Comparison of ENCODE assay signal across 10 mouse cellular contexts in genomic region chr14:40927041-40927440, GRCm38 (mm10). TPM values are rescaled to one million over a fixed set of nuclear protein-coding genes. Genes with fewer than 3 reads are reported as not detected.
DNase-seq lines count a peak whose midpoint lies in the region; ATAC-seq and TF ChIP-seq lines count a peak whose summit lies in the region.
"Had no signal": no experiment of that assay in that cellular context is flagged by ENCODE, and none has a peak within 500 bp of the region (broad histone marks: within the 10 kb centered on the region; RNA-seq: fewer than 3 reads in every experiment).

No protein-coding gene starts in this region.

- intact Hi-C loops in left cerebral cortex, postnatal 25 days (cut with DNase I), result no loop called here

- no peak overlapping the region for H3K4me3 ChIP-seq in heart, embryonic 16.5 days (ENCODE audit: low read length)
- no peak overlapping the region for H3K4me3 ChIP-seq in heart, embryonic 10.5 days
- no peak overlapping the region for H3K4me3 ChIP-seq in thymus, adult 2 months (ENCODE audit: control insufficient read depth, insufficient read depth, low read length)
- H3K4me3 ChIP-seq in liver, embryonic 15.5 days (replicated peaks), result no peak overlapping the region
- no peak overlapping the region for H3K4me3 ChIP-seq in forebrain, embryonic 13.5 days
- H3K4me3 ChIP-seq: hindbrain, embryonic 12.5 days had no signal

- DNase-seq in heart, embryonic 10.5 days (ENCODE audit: low spot score), result no peak
- peak; percentile 25 for DNase-seq in thymus, adult 2 months
- DNase-seq in thymus, postnatal 10 days (ENCODE audit: low spot score in 2 of 2), result no peak
- no peak for DNase-seq in cerebellum, adult 9-10 months
- DNase-seq in left cerebral cortex, postnatal 25 days (ENCODE audit: low spot score in 2 of 2), result no peak
- DNase-seq: cerebellum, adult 2 months had no signal

- TF ChIP-seq POLR2A in thymus, adult 2 months (IDR thresholded peaks at IDR 0.05; ENCODE audit: control insufficient read depth, extremely low read depth, insufficient read depth, low read length, poor library complexity), result no peak

- H3K27me3 ChIP-seq in heart, embryonic 16.5 days (ENCODE audit: control insufficient read depth, insufficient read depth, low read length), result no peaks in the 10 kb centered on the region
- no peaks in the 10 kb centered on the region for H3K27me3 ChIP-seq in heart, embryonic 10.5 days (ENCODE audit: insufficient read depth, poor library complexity, severe bottlenecking)
- H3K27me3 ChIP-seq in thymus, adult 2 months (ENCODE audit: control insufficient read depth, insufficient read depth, low read length), result no peaks in the 10 kb centered on the region
- no peaks in the 10 kb centered on the region for H3K27me3 ChIP-seq in liver, embryonic 15.5 days
- H3K27me3 ChIP-seq in forebrain, embryonic 13.5 days, result no peaks in the 10 kb centered on the region
- H3K27me3 ChIP-seq: hindbrain, embryonic 12.5 days had no signal

- no peak overlapping the region for H3K9ac ChIP-seq in heart, embryonic 16.5 days (ENCODE audit: low read length)
- no peak overlapping the region for H3K9ac ChIP-seq in liver, embryonic 15.5 days
- H3K9ac ChIP-seq in forebrain, embryonic 13.5 days, result no peak overlapping the region
- H3K9ac ChIP-seq: hindbrain, embryonic 12.5 days had no signal

- no peak overlapping the region for H3K27ac ChIP-seq in heart, embryonic 16.5 days (ENCODE audit: low read length)
- no peak overlapping the region for H3K27ac ChIP-seq in heart, embryonic 10.5 days
- peak overlapping the region; percentile 57; the same call in 1 of the 2 replicates for H3K27ac ChIP-seq in thymus, adult 2 months (ENCODE audit: control insufficient read depth, insufficient read depth, low read length)
- H3K27ac ChIP-seq in liver, embryonic 15.5 days (replicated peaks), result peak overlapping the region; percentile 16; the same call in 1 of the 2 replicates
- H3K27ac ChIP-seq in forebrain, embryonic 13.5 days, result no peak overlapping the region
- H3K27ac ChIP-seq: hindbrain, embryonic 12.5 days had no signal

- no peak overlapping the region for H3K4me2 ChIP-seq in heart, embryonic 16.5 days (ENCODE audit: low read depth, low read length)
- no peak overlapping the region for H3K4me2 ChIP-seq in liver, embryonic 15.5 days
- no peak overlapping the region for H3K4me2 ChIP-seq in forebrain, embryonic 13.5 days
- H3K4me2 ChIP-seq: hindbrain, embryonic 12.5 days had no signal

- no peaks in the 10 kb centered on the region; the same call in 1 of the 2 replicates for H3K36me3 ChIP-seq in heart, embryonic 16.5 days (ENCODE audit: control insufficient read depth, insufficient read depth)
- peaks cover 5% of the 10 kb centered on the region; the same call in 1 of the 2 replicates for H3K36me3 ChIP-seq in heart, embryonic 10.5 days
- no peaks in the 10 kb centered on the region for H3K36me3 ChIP-seq in thymus, adult 2 months (ENCODE audit: control insufficient read depth, insufficient read depth, low read length)
- H3K36me3 ChIP-seq in liver, embryonic 15.5 days (replicated peaks), result peaks cover 7% of the 10 kb centered on the region; the same call in 1 of the 2 replicates
- H3K36me3 ChIP-seq in forebrain, embryonic 13.5 days (ENCODE audit: poor library complexity, severe bottlenecking), result peaks cover 13% of the 10 kb centered on the region; the same call in 1 of the 2 replicates
- H3K36me3 ChIP-seq: hindbrain, embryonic 12.5 days had no signal

- 37% methylated on average over 2 of the region's 2 CpGs for WGBS in heart, embryonic 16.5 days
- 70% methylated on average over 2 of the region's 2 CpGs for WGBS in heart, embryonic 10.5 days
- 66% methylated on average over 2 of the region's 2 CpGs for WGBS in thymus, adult 2 months
- WGBS in liver, embryonic 15.5 days (ENCODE audit: insufficient replicate concordance), result 50% methylated on average over 2 of the region's 2 CpGs
- WGBS in forebrain, embryonic 13.5 days, result 81% methylated on average over 2 of the region's 2 CpGs

- peaks cover 34% of the 10 kb centered on the region for H3K4me1 ChIP-seq in heart, embryonic 16.5 days (ENCODE audit: control insufficient read depth, insufficient read depth, low read length)
- peaks cover 48% of the 10 kb centered on the region for H3K4me1 ChIP-seq in heart, embryonic 10.5 days
- H3K4me1 ChIP-seq in thymus, adult 2 months (replicated peaks; ENCODE audit: control insufficient read depth, insufficient read depth, low read length), result peaks cover 38% of the 10 kb centered on the region
- peaks cover 89% of the 10 kb centered on the region for H3K4me1 ChIP-seq in liver, embryonic 15.5 days (replicated peaks)
- H3K4me1 ChIP-seq in forebrain, embryonic 13.5 days, result peaks cover 40% of the 10 kb centered on the region

- H3K9me3 ChIP-seq in heart, embryonic 16.5 days (replicated peaks; ENCODE audit: control insufficient read depth, low read length), result no peaks in the 10 kb centered on the region
- no peaks in the 10 kb centered on the region for H3K9me3 ChIP-seq in heart, embryonic 10.5 days
- H3K9me3 ChIP-seq in liver, embryonic 15.5 days (replicated peaks), result no peaks in the 10 kb centered on the region
- H3K9me3 ChIP-seq in forebrain, embryonic 13.5 days (replicated peaks), result no peaks in the 10 kb centered on the region
- H3K9me3 ChIP-seq: hindbrain, embryonic 12.5 days had no signal

- no peak for TF ChIP-seq CTCF in thymus, adult 2 months (IDR thresholded peaks at IDR 0.05; ENCODE audit: borderline replicate concordance, control insufficient read depth, extremely low read depth, insufficient read depth, low read length, poor library complexity)

- 0 out of 2 replicates have a peak, but pooled peaks have one; percentile 23 for ATAC-seq in heart, embryonic 16.5 days (replicated peaks; ENCODE audit: extremely low read depth, insufficient read depth, low FRiP score)
- ATAC-seq in liver, embryonic 15.5 days (ENCODE audit: insufficient read depth), result 0 out of 2 replicates have a peak, but pooled peaks have one; percentile 7
- ATAC-seq in forebrain, embryonic 13.5 days, result no peak

RNA-seq across cellular contexts. Expression of gene Sh2d4b, which starts 34.0 kb away (rescaled TPM):
- polyA plus RNA-seq in heart, embryonic 16.5 days (2015; fragmentation: Nextera tagmentation; extraction: Ambion mirVana), result 2.5 and 4.3 TPM in 2 replicates
- polyA plus RNA-seq in heart, embryonic 10.5 days (2016; fragmentation: Nextera tagmentation; extraction: Ambion mirVana), result 0.14 and 0.41 TPM in 2 replicates
- 5.4 and 7.0 TPM in 2 replicates for polyA plus RNA-seq in thymus, adult 2 months (2012; rRNA removed)
- polyA plus RNA-seq in liver, embryonic 15.5 days (2015; fragmentation: Nextera tagmentation; extraction: Ambion mirVana), result 0.03 and 0.10 TPM in 2 replicates
- 2.3 and 2.4 TPM in 2 replicates for polyA plus RNA-seq in forebrain, embryonic 13.5 days (2015; fragmentation: Nextera tagmentation; extraction: Ambion mirVana)
- 1 to 10 TPM; 2.9 to 4.4 TPM for total RNA-seq in left cerebral cortex, postnatal 25 days (2021)

RNA-seq across cellular contexts. Expression of gene Tspan14, which starts 39.6 kb away (rescaled TPM):
- polyA plus RNA-seq in heart, embryonic 16.5 days (2015; fragmentation: Nextera tagmentation; extraction: Ambion mirVana), result 44.4 and 46.1 TPM in 2 replicates
- polyA plus RNA-seq in heart, embryonic 10.5 days (2016; fragmentation: Nextera tagmentation; extraction: Ambion mirVana), result 42.3 and 58.6 TPM in 2 replicates
- 86.4 and 87.4 TPM in 2 replicates for polyA plus RNA-seq in thymus, adult 2 months (2012; rRNA removed)
- 28.8 and 34.6 TPM in 2 replicates for polyA plus RNA-seq in liver, embryonic 15.5 days (2015; fragmentation: Nextera tagmentation; extraction: Ambion mirVana)
- 84.1 and 88.2 TPM in 2 replicates for polyA plus RNA-seq in forebrain, embryonic 13.5 days (2015; fragmentation: Nextera tagmentation; extraction: Ambion mirVana)
- total RNA-seq in left cerebral cortex, postnatal 25 days (2021), result 10 to 100 TPM; 58.1 to 61.8 TPM

Comparison
In these comparisons a context has a peak if more than half of its experiments do, and no peak if none do; other contexts are left out.
1. H3K27ac ChIP-seq: peak in thymus, adult 2 months (single experiment) and liver, embryonic 15.5 days (single experiment); none in heart, embryonic 16.5 days (single experiment), heart, embryonic 10.5 days (single experiment) and forebrain, embryonic 13.5 days (single experiment).